Mouse (Mus musculus): Measurements from ENCODE around the gene Slc27a1.

DNA sequence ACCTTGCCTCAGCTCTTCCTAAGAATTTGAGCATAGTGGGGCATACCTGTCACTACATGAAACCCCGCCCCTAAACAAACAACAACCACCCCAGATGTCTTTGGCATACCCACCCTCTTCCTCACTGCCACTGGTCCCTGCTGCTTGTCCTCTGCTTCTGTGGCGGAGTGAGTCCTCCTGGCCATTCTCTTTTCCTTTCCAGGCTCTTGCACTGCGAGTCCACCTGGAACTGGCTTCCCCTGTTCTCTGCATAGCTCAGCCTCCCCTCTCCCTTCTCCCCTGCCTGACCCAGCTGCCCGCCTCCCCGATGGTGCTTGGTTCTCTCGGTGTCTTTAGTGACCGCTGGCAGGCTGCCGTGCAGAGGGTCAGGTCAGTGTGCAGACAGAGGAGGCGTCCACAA lies 24.9 kb upstream of the Slc27a1 start:
- TF ChIP-seq POLR2AphosphoS5 (IDR thresholded peaks at IDR 0.05; ENCODE audit: insufficient replicate concordance, low read depth, low read length) (no peak), CTCF (IDR thresholded peaks at IDR 0.05; ENCODE audit: low read depth, low read length) (no peak), GATA1 (IDR thresholded peaks at IDR 0.05; ENCODE audit: borderline replicate concordance, low read length) (no peak), TAL1 (conservative IDR thresholded peaks at IDR 0.05; ENCODE audit: low read depth, low read length) (no peak)

Measured in G1E (cell line).